Mouse (Mus musculus) stomach, postnatal 0 days (tissue): ENCODE measurements around the gene Reg4. TPM values are rescaled to one million over a fixed set of nuclear protein-coding genes. Genes with fewer than 3 reads are reported as not detected.

Experiments used
- ATAC-seq: fragments of 200-750 bp; cut with Nextera tagmentation; 2 replicates; pipeline ENCODE4 v1.8.0; 2017; ENCODE audit not compliant: low FRiP score, low TSS enrichment
- DNase-seq: peaks from one replicate; pipeline ENCODE4 v3.0.0-alpha.2; 2016; ENCODE audit warnings: low spot score
- H3K27ac ChIP-seq: fragments of 300-500 bp; sonication (generic); replicated peaks from 2 replicates; pipeline ENCODE4 v1.5.1; 2014; ENCODE audit warnings: mild to moderate bottlenecking, control low read depth
- H3K27me3 ChIP-seq: fragments of 300-500 bp; sonication (generic); 2 replicates; pipeline ENCODE4 v1.6.1; 2014; ENCODE audit warnings: low read length; ENCODE audit not compliant: control insufficient read depth, insufficient read depth
- H3K36me3 ChIP-seq: fragments of 300-500 bp; sonication (generic); 2 replicates; pipeline ENCODE4 v1.6.1; 2014; ENCODE audit warnings: low read length, mixed read lengths; ENCODE audit not compliant: control insufficient read depth, insufficient read depth
- H3K4me1 ChIP-seq: fragments of 300-500 bp; sonication (generic); replicated peaks from 2 replicates; pipeline ENCODE4 v1.6.1; 2014; ENCODE audit warnings: antibody characterized with exemption; ENCODE audit not compliant: control insufficient read depth, insufficient read depth
- H3K4me2 ChIP-seq: fragments of 300-500 bp; sonication (generic); replicated peaks from 2 replicates; pipeline ENCODE4 v1.6.1; 2014; ENCODE audit warnings: low read depth, mild to moderate bottlenecking, control low read depth, moderate library complexity
- H3K4me3 ChIP-seq: fragments of 300-500 bp; sonication (generic); 2 replicates; pipeline ENCODE4 v1.5.1; 2014; ENCODE audit warnings: low read depth, low read length, control low read depth
- H3K9ac ChIP-seq: fragments of 300-500 bp; sonication (generic); 2 replicates; pipeline ENCODE4 v1.6.1; 2014; ENCODE audit warnings: mild to moderate bottlenecking, low read length, control low read depth, mixed read lengths
- H3K9me3 ChIP-seq: fragments of 300-500 bp; sonication (generic); 2 replicates; pipeline ENCODE4 v1.6.1; 2016; ENCODE audit warnings: low read length; ENCODE audit not compliant: control insufficient read depth
- CTCF ChIP-seq: IDR thresholded peaks from 2 replicates; pipeline ENCODE4 v1.5.1; 2016; ENCODE audit warnings: antibody characterized with exemption, low read depth, mild to moderate bottlenecking, moderate library complexity
- EP300 ChIP-seq: optimal IDR thresholded peaks from 2 replicates; pipeline ENCODE3; 2016; ENCODE audit warnings: antibody characterized with exemption
- WGBS: fragments of 180-500 bp; shearing (Covaris S2); extraction: QIAGEN DNeasy Blood & Tissue Kit; methylation state at CpG from one replicate; pipeline ENCODE4 v1.1.7; 2014; 5-methylcytosine and 5-hydroxymethylcytosine counted together
- polyA plus RNA-seq: library from polyadenylated mRNA; unstranded; fragments of >200 nt; fragmentation: Nextera tagmentation; extraction: Ambion mirVana; gene quantifications from 2 replicates; pipeline ENCODE4 v1.2.1, GENCODE M21; 2015

Gene Reg4
- polyA plus RNA-seq, 1 experiment from 2014 or later: not detected

- 0 out of 2 replicates have a peak, but pooled peaks cover 3% of the 10 kb centered on the region for H3K4me1 ChIP-seq
- no peaks in the 10 kb centered on the region for H3K27me3 ChIP-seq
- H3K9me3 ChIP-seq: no peaks in the 10 kb centered on the region
- peak within 1 kb of the TSS; percentile 54 for H3K4me2 ChIP-seq
- WGBS: 36% methylated on average over 14 of the region's 14 CpGs
- ATAC-seq: peak; percentile 90
- peak within 1 kb of the TSS; percentile 61 for H3K9ac ChIP-seq
- H3K36me3 ChIP-seq: no peaks in the 10 kb centered on the region; the same call in 1 of the 2 replicates
- TF ChIP-seq EP300 (no peak), CTCF (no peak)
- DNase-seq: peak; percentile 90
- peak within 1 kb of the TSS; percentile 88 for H3K27ac ChIP-seq
- H3K4me3 ChIP-seq: peak within 1 kb of the TSS; percentile 44
Measured at GRCm38 (mm10) chr3:98280204-98280932, 58.4 kb downstream of the Reg4 start, which contains the start of gene Hmgcs2. Gene Hmgcs2 (plus strand): TSS chr3:98280435.

- Histone ChIP-seq H3K27me3 (no peaks in the 10 kb centered on the region), H3K9me3 (no peaks in the 10 kb centered on the region), H3K4me1 (0 out of 2 replicates have a peak, but pooled peaks cover 3% of the 10 kb centered on the region), H3K36me3 (no peaks in the 10 kb centered on the region; the same call in 1 of the 2 replicates), H3K9ac (peak overlapping the region; percentile 61), H3K27ac (peak overlapping the region; percentile 88), H3K4me3 (peak overlapping the region; percentile 44), H3K4me2 (peak overlapping the region; percentile 54)
- 18% methylated on average over 12 of the region's 12 CpGs for WGBS
- TF ChIP-seq CTCF: peak; percentile 99
- TF ChIP-seq EP300: no peak
- ATAC-seq: peak; percentile 80
- DNase-seq: peak; percentile 65
Measured at GRCm38 (mm10) chr3:98280933-98281678, 59.1 kb downstream of the Reg4 start.

GRCm38 (mm10) chr3:98282422-98282821 lies 60.5 kb downstream of the Reg4 start:
- ATAC-seq (no peak), DNase-seq (no peak)
- TF ChIP-seq CTCF (no peak), EP300 (no peak)
- H3K27ac ChIP-seq: no peak overlapping the region
- no peaks in the 10 kb centered on the region for H3K9me3 ChIP-seq
- H3K9ac ChIP-seq: no peak overlapping the region
- no peaks in the 10 kb centered on the region; the same call in 1 of the 2 replicates for H3K36me3 ChIP-seq
- WGBS: 93% methylated on average over 8 of the region's 8 CpGs
- 0 out of 2 replicates have a peak, but pooled peaks cover 3% of the 10 kb centered on the region for H3K4me1 ChIP-seq
- no peak overlapping the region; the same call in 1 of the 2 replicates for H3K4me2 ChIP-seq
- H3K27me3 ChIP-seq: no peaks in the 10 kb centered on the region
- H3K4me3 ChIP-seq: no peak overlapping the region

- WGBS: 90% methylated on average over 5 of the region's 5 CpGs
- H3K4me1 ChIP-seq: 0 out of 2 replicates have a peak, but pooled peaks cover 3% of the 10 kb centered on the region
- H3K27me3 ChIP-seq: no peaks in the 10 kb centered on the region
- no peak overlapping the region for H3K4me3 ChIP-seq
- no peak overlapping the region for H3K27ac ChIP-seq
- H3K9me3 ChIP-seq: no peaks in the 10 kb centered on the region
- no peak overlapping the region; the same call in 1 of the 2 replicates for H3K4me2 ChIP-seq
- ATAC-seq: no peak
- no peak overlapping the region for H3K9ac ChIP-seq
- H3K36me3 ChIP-seq: no peaks in the 10 kb centered on the region; the same call in 1 of the 2 replicates
- no peak for DNase-seq
- TF ChIP-seq CTCF (no peak), EP300 (no peak)
Measured at GRCm38 (mm10) chr3:98283205-98283604, 61.2 kb downstream of the Reg4 start.

Other genes with a start within 250 kb of the Reg4 start
- gene Notch2, start 208.6 kb upstream of the Reg4 start, polyA plus RNA-seq: 10.6 TPM in 2 replicates
- not detected in 2 replicates for gene Adam30, start 61.5 kb upstream of the Reg4 start, polyA plus RNA-seq
- gene Hmgcs2, start 58.3 kb downstream of the Reg4 start, polyA plus RNA-seq: 290 and 337 TPM in 2 replicates
- 87.7 and 95.1 TPM in 2 replicates for gene Phgdh, start 117.8 kb downstream of the Reg4 start, polyA plus RNA-seq
- 1.6 and 2.1 TPM in 2 replicates for gene Zfp697, start 160.3 kb downstream of the Reg4 start, polyA plus RNA-seq
- gene Gm4450, start 235.0 kb downstream of the Reg4 start, polyA plus RNA-seq: not detected in 2 replicates